23 mouse cellular contexts compared by ENCODE assay signal in the genomic region with DNA sequence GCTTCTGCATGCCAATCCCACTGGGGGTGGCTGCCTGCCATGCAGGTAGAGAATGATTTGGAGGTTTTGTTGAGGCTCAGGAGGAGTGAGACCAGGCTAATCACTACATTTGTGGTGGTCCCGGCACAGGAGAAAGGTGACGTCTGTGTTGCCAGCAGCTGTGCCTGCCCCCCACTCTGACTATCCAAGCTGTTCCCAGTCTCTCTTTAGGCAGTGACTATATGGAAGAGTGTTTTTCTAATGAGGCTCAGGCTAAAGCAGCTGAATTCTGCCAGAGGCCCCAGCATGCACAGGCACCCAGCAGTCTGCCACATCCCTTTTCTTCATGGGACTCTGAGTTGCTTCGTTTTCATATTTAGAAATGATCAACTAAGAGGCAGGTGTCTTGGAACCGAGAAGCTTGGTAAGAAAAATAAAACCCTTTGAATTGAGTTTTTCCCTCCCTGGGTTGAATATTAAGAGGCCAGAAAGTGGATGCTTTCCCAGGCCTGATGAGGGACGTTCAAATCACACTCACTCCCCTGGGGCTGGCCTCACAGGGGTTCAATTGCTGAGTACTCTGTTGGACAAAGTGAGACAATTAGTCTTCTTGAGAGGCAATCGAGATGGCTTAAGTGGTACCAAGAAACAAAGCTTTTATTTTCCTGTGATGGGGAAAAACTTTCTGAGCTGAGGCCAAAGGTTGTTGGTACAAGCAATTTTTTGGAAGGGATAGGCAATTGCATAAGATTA.
DNase-seq lines count a peak whose midpoint lies in the region; ATAC-seq lines count a peak whose summit lies in the region.
"Had no signal": no experiment of that assay in that cellular context is flagged by ENCODE, and none has a peak within 500 bp of the region (broad histone marks: within the 10 kb centered on the region; RNA-seq: fewer than 3 reads in every experiment).

No protein-coding gene starts in this region.

- no peak overlapping the region for H3K4me2 ChIP-seq in embryonic facial prominence, embryonic 11.5 days (ENCODE audit: low read depth, low read length)
- H3K4me2 ChIP-seq in forebrain, embryonic 12.5 days, result no peak overlapping the region
- no peak overlapping the region for H3K4me2 ChIP-seq in forebrain, embryonic 15.5 days (replicated peaks)
- no peak overlapping the region for H3K4me2 ChIP-seq in midbrain, embryonic 15.5 days
- H3K4me2 ChIP-seq: heart, embryonic 13.5 days; hindbrain, embryonic 12.5 days; hindbrain, embryonic 15.5 days had no signal

- H3K27ac ChIP-seq in embryonic facial prominence, embryonic 11.5 days (replicated peaks; ENCODE audit: low read depth, low read length), result no peak overlapping the region
- H3K27ac ChIP-seq in embryonic facial prominence, embryonic 10.5 days (replicated peaks), result no peak overlapping the region
- peak overlapping the region; percentile 63 for H3K27ac ChIP-seq in forebrain, embryonic 12.5 days
- peak overlapping the region; percentile 50 for H3K27ac ChIP-seq in forebrain, embryonic 15.5 days (replicated peaks)
- no peak overlapping the region for H3K27ac ChIP-seq in midbrain, embryonic 15.5 days
- H3K27ac ChIP-seq: heart, adult 2 months; heart, embryonic 10.5 days; heart, embryonic 13.5 days; hindbrain, embryonic 12.5 days; hindbrain, embryonic 15.5 days had no signal

- H3K36me3 ChIP-seq in embryonic facial prominence, embryonic 11.5 days (replicated peaks; ENCODE audit: control insufficient read depth, insufficient read depth, low read depth, low read length), result no peaks in the 10 kb centered on the region
- H3K36me3 ChIP-seq in embryonic facial prominence, embryonic 10.5 days (replicated peaks), result no peaks in the 10 kb centered on the region
- H3K36me3 ChIP-seq in forebrain, embryonic 12.5 days (replicated peaks), result no peaks in the 10 kb centered on the region
- H3K36me3 ChIP-seq in forebrain, embryonic 15.5 days, result no peaks in the 10 kb centered on the region
- H3K36me3 ChIP-seq in midbrain, embryonic 15.5 days (replicated peaks), result no peaks in the 10 kb centered on the region
- H3K36me3 ChIP-seq: heart, embryonic 10.5 days; heart, embryonic 13.5 days; hindbrain, embryonic 12.5 days; hindbrain, embryonic 15.5 days had no signal

- H3K9me3 ChIP-seq in embryonic facial prominence, embryonic 11.5 days (replicated peaks; ENCODE audit: control insufficient read depth, low read length), result no peaks in the 10 kb centered on the region
- no peaks in the 10 kb centered on the region for H3K9me3 ChIP-seq in embryonic facial prominence, embryonic 10.5 days
- no peaks in the 10 kb centered on the region for H3K9me3 ChIP-seq in forebrain, embryonic 12.5 days
- H3K9me3 ChIP-seq in forebrain, embryonic 15.5 days, result no peaks in the 10 kb centered on the region
- H3K9me3 ChIP-seq in midbrain, embryonic 15.5 days, result no peaks in the 10 kb centered on the region
- H3K9me3 ChIP-seq: heart, embryonic 10.5 days; heart, embryonic 13.5 days; hindbrain, embryonic 12.5 days; hindbrain, embryonic 15.5 days had no signal

- no peak for ATAC-seq in embryonic facial prominence, embryonic 11.5 days (replicated peaks; ENCODE audit: insufficient number of reproducible peaks, low FRiP score, low TSS enrichment, low read depth)
- ATAC-seq in forebrain, embryonic 12.5 days (ENCODE audit: low FRiP score), result 0 out of 2 replicates have a peak, but pooled peaks have one; percentile 41
- ATAC-seq in forebrain, embryonic 15.5 days (replicated peaks), result peak; percentile 53; the same call in 1 of the 2 replicates
- ATAC-seq in midbrain, embryonic 15.5 days (replicated peaks), result no peak
- ATAC-seq: activated CD4-positive, CD25-positive, alpha-beta regulatory T cell, adult 4 months; intestine, postnatal 0 days had no signal

- H3K9ac ChIP-seq in embryonic facial prominence, embryonic 11.5 days (replicated peaks; ENCODE audit: low read length), result no peak overlapping the region
- no peak overlapping the region for H3K9ac ChIP-seq in forebrain, embryonic 12.5 days
- no peak overlapping the region for H3K9ac ChIP-seq in forebrain, embryonic 15.5 days (replicated peaks)
- H3K9ac ChIP-seq in midbrain, embryonic 15.5 days, result no peak overlapping the region
- H3K9ac ChIP-seq: heart, embryonic 13.5 days; hindbrain, embryonic 12.5 days; hindbrain, embryonic 15.5 days had no signal

- no peaks in the 10 kb centered on the region for H3K27me3 ChIP-seq in embryonic facial prominence, embryonic 11.5 days (ENCODE audit: control insufficient read depth, insufficient read depth, low read length)
- H3K27me3 ChIP-seq in embryonic facial prominence, embryonic 10.5 days (replicated peaks; ENCODE audit: low read depth, poor library complexity, severe bottlenecking), result no peaks in the 10 kb centered on the region
- H3K27me3 ChIP-seq in forebrain, embryonic 12.5 days, result no peaks in the 10 kb centered on the region
- no peaks in the 10 kb centered on the region for H3K27me3 ChIP-seq in forebrain, embryonic 15.5 days
- no peaks in the 10 kb centered on the region for H3K27me3 ChIP-seq in midbrain, embryonic 15.5 days (replicated peaks)
- H3K27me3 ChIP-seq: heart, embryonic 13.5 days; hindbrain, embryonic 12.5 days; hindbrain, embryonic 15.5 days had no signal

- peak; percentile 5 for DNase-seq in embryonic facial prominence, embryonic 11.5 days (ENCODE audit: low spot score)
- DNase-seq in embryonic facial prominence, embryonic 10.5 days (ENCODE audit: low spot score), result no peak
- no peak for DNase-seq in urinary bladder, adult 18-20 months (ENCODE audit: low spot score in 2 of 2)
- DNase-seq in gastrocnemius, postnatal 10 days, result no peak
- DNase-seq in kidney, adult 9 months, result no peak
- DNase-seq: adrenal gland, adult 8-10 months; adrenal gland, postnatal 25 days; cerebellum, adult 11 months; cerebellum, adult 2 months; cerebellum, adult 9-11 months; cerebellum, postnatal 25 days; gastrocnemius, postnatal 36 days; heart, adult 2 months; heart, postnatal 14 days had no signal

- WGBS in embryonic facial prominence, embryonic 11.5 days, result 43% methylated on average over 6 of the region's 6 CpGs
- 42% methylated on average over 6 of the region's 6 CpGs for WGBS in embryonic facial prominence, embryonic 10.5 days
- WGBS in forebrain, embryonic 12.5 days, result 13% methylated on average over 6 of the region's 6 CpGs
- 7% methylated on average over 6 of the region's 6 CpGs for WGBS in forebrain, embryonic 15.5 days
- WGBS in midbrain, embryonic 15.5 days, result 36% methylated on average over 6 of the region's 6 CpGs

- no peaks in the 10 kb centered on the region for H3K4me1 ChIP-seq in embryonic facial prominence, embryonic 11.5 days (ENCODE audit: control insufficient read depth, insufficient read depth, low read length)
- H3K4me1 ChIP-seq in embryonic facial prominence, embryonic 10.5 days, result no peaks in the 10 kb centered on the region
- peaks cover 8% of the 10 kb centered on the region for H3K4me1 ChIP-seq in forebrain, embryonic 12.5 days
- peaks cover 13% of the 10 kb centered on the region for H3K4me1 ChIP-seq in forebrain, embryonic 15.5 days
- H3K4me1 ChIP-seq in midbrain, embryonic 15.5 days, result no peaks in the 10 kb centered on the region
- H3K4me1 ChIP-seq: heart, embryonic 10.5 days; heart, embryonic 13.5 days had no signal

- H3K4me3 ChIP-seq in embryonic facial prominence, embryonic 11.5 days (ENCODE audit: low read depth, low read length), result no peak overlapping the region
- H3K4me3 ChIP-seq in embryonic facial prominence, embryonic 10.5 days, result no peak overlapping the region
- no peak overlapping the region for H3K4me3 ChIP-seq in forebrain, embryonic 12.5 days (replicated peaks)
- H3K4me3 ChIP-seq in forebrain, embryonic 15.5 days, result no peak overlapping the region
- no peak overlapping the region for H3K4me3 ChIP-seq in midbrain, embryonic 15.5 days
- H3K4me3 ChIP-seq: heart, adult 2 months; heart, embryonic 10.5 days; heart, embryonic 13.5 days; hindbrain, embryonic 12.5 days; hindbrain, embryonic 15.5 days had no signal

Comparison
In these comparisons a context has a peak if more than half of its experiments do, and no peak if none do; other contexts are left out.
1. ATAC-seq: peak in forebrain, embryonic 12.5 days (single experiment) and forebrain, embryonic 15.5 days (single experiment); none in embryonic facial prominence, embryonic 11.5 days (single experiment) and midbrain, embryonic 15.5 days (single experiment).
2. H3K27ac ChIP-seq: peak in forebrain, embryonic 12.5 days (single experiment) and forebrain, embryonic 15.5 days (single experiment); none in embryonic facial prominence, embryonic 11.5 days (single experiment), embryonic facial prominence, embryonic 10.5 days (single experiment) and midbrain, embryonic 15.5 days (single experiment).